Mouse (Mus musculus): ENCODE data around the gene Ccdc191. TPM values are rescaled to one million over a fixed set of nuclear protein-coding genes. Genes with fewer than 3 reads are reported as not detected.

The Ccdc191 gene
- total and polyA plus RNA-seq, 3 experiments, result 9.3 to 45.7 (median 11.3) TPM

DNA sequence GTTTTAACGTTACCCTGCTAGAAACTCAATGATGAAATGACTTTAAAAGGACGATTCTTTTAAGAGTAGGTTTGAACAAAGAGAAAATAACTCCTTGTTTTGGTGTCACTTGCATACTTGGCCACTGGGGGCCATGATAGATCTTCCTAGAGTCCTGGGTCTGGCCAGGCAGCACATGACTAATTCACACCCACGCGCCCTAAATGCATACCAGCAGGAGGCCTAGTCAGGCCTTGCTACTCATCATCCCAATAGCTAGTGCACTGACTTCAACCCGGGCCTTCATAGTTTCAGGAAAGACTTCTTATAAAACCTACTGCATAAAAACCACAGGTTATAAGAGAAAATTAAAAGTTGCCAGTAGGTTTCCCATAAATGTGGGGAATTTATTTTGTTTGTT is 112.5 kb downstream of the Ccdc191 start:
- peaks cover 8 to 34% of the 10 kb centered on the region in 2 experiments for H3K36me3 ChIP-seq (replicated peaks in 1 of 2; ENCODE audit: control insufficient read depth in 1 of 2, insufficient read depth in 1 of 2, low read length in 1 of 2)
- in situ Hi-C loops (cut with MboI; ENCODE audit: low pct_ligation_motif_present, low pct_unique_long_range_greater_than_20kb, low sequenced_read_pairs), result no loop called here
- H3K4me1 ChIP-seq (ENCODE audit: control insufficient read depth in 1 of 2, insufficient read depth in 2 of 2), result no peaks in the 10 kb centered on the region
- H3K27ac ChIP-seq (ENCODE audit: insufficient read depth, low read depth), result no peak overlapping the region
- DNase-seq (ENCODE audit: extremely low read depth), result peak; percentile 48
- no peak for TF ChIP-seq IRF4 (IDR thresholded peaks at IDR 0.05; ENCODE audit: low read depth, low read length)
- peak; percentile 75 for TF ChIP-seq BHLHE40 (IDR thresholded peaks at IDR 0.05; ENCODE audit: low read depth, low read length)
- peak; percentile 38 for TF ChIP-seq SMC3 (IDR thresholded peaks at IDR 0.05; ENCODE audit: low read depth, low read length)
- TF ChIP-seq RAD21 (IDR thresholded peaks at IDR 0.05; ENCODE audit: low read depth, low read length), result peak; percentile 56
- TF ChIP-seq CTCF (conservative IDR thresholded peaks at IDR 0.05 in 1 of 2, IDR thresholded peaks at IDR 0.05 in 1 of 2; ENCODE audit: low read depth in 2 of 2, low read length in 2 of 2), result peak in 1 of 2 experiments; percentile 61; a peak in 2 of 4 replicates
- no peaks in the 10 kb centered on the region for H3K9me3 ChIP-seq (replicated peaks; ENCODE audit: low read length)
- H3K4me2 ChIP-seq (ENCODE audit: insufficient read depth, low read depth, poor library complexity, severe bottlenecking), result no peak overlapping the region
- dilution Hi-C loops (cut with MboI; ENCODE audit: extremely low pct_ligation_motif_present, extremely low pct_unique_long_range_greater_than_20kb, low sequenced_read_pairs), result no loop called here
- H3K79me2 ChIP-seq (replicated peaks; ENCODE audit: control insufficient read depth, extremely low read depth, insufficient read depth, poor library complexity, severe bottlenecking), result no peaks in the 10 kb centered on the region
- no peak overlapping the region for H3K4me3 ChIP-seq (replicated peaks in 1 of 3; ENCODE audit: low read depth in 2 of 3, low read length in 2 of 3, poor library complexity in 1 of 3)
- H3K9ac ChIP-seq (ENCODE audit: insufficient read depth, low read depth), result no peak overlapping the region
- no peaks in the 10 kb centered on the region for H3K27me3 ChIP-seq (replicated peaks)

DNA sequence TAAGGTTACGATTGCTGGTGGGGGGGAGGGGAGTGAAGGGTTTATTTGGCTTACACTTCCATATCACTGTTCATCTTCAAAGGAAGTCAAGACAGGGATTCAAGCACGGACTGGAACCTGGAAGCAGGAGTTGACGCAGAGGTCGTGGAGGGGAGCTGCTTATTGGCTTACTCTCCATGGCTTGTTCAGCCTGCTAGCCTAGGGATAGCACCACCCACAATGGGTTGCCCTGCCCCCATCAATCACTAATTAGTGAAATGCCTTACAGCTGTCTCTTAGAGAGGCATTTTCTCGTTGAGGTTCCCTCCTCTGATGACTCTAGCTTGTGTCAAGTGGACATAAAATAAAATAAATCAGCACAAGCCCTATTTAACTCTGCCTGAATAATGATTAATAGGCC is 121.4 kb downstream of the Ccdc191 start:
- Histone ChIP-seq H3K4me2 (ENCODE audit: insufficient read depth, low read depth, poor library complexity, severe bottlenecking) (no peak overlapping the region), H3K79me2 (replicated peaks; ENCODE audit: control insufficient read depth, extremely low read depth, insufficient read depth, poor library complexity, severe bottlenecking) (no peaks in the 10 kb centered on the region), H3K4me1 (ENCODE audit: control insufficient read depth in 1 of 2, insufficient read depth in 2 of 2) (peaks cover 0 to 14% of the 10 kb centered on the region in 2 experiments; a peak in 2 of 4 replicates), H3K4me3 (replicated peaks in 1 of 3; ENCODE audit: low read depth in 2 of 3, low read length in 2 of 3, poor library complexity in 1 of 3) (no peak overlapping the region), H3K27me3 (replicated peaks) (no peaks in the 10 kb centered on the region), H3K27ac (ENCODE audit: insufficient read depth, low read depth) (no peak overlapping the region), H3K9ac (ENCODE audit: insufficient read depth, low read depth) (no peak overlapping the region), H3K36me3 (replicated peaks in 1 of 2; ENCODE audit: control insufficient read depth in 1 of 2, insufficient read depth in 1 of 2, low read length in 1 of 2) (peaks cover 0 to 26% of the 10 kb centered on the region in 2 experiments), H3K9me3 (replicated peaks; ENCODE audit: low read length) (no peaks in the 10 kb centered on the region)
- TF ChIP-seq PAX5 (IDR thresholded peaks at IDR 0.05; ENCODE audit: low read length) (no peak), CHD2 (IDR thresholded peaks at IDR 0.05; ENCODE audit: low read length) (no peak), TCF12 (IDR thresholded peaks at IDR 0.05; ENCODE audit: low read depth, low read length) (no peak), ZC3H11A (IDR thresholded peaks at IDR 0.05; ENCODE audit: low read depth, low read length) (no peak), ZNF384 (IDR thresholded peaks at IDR 0.05; ENCODE audit: low read depth, low read length) (no peak), JUN (IDR thresholded peaks at IDR 0.05; ENCODE audit: insufficient read depth, low read depth, low read length) (no peak), RAD21 (IDR thresholded peaks at IDR 0.05; ENCODE audit: low read depth, low read length) (no peak), MXI1 (IDR thresholded peaks at IDR 0.05; ENCODE audit: low read depth, low read length) (no peak), TBP (conservative IDR thresholded peaks at IDR 0.05; ENCODE audit: low read depth, low read length) (no peak), MAX (IDR thresholded peaks at IDR 0.05; ENCODE audit: low read length) (no peak), CTCF (conservative IDR thresholded peaks at IDR 0.05 in 1 of 2, IDR thresholded peaks at IDR 0.05 in 1 of 2; ENCODE audit: low read depth in 2 of 2, low read length in 2 of 2) (no peak)
- no peak for DNase-seq (ENCODE audit: extremely low read depth)
- dilution Hi-C loops (cut with MboI; ENCODE audit: extremely low pct_ligation_motif_present, extremely low pct_unique_long_range_greater_than_20kb, low sequenced_read_pairs), result no loop called here
- in situ Hi-C loops (cut with MboI; ENCODE audit: low pct_ligation_motif_present, low pct_unique_long_range_greater_than_20kb, low sequenced_read_pairs), result no loop called here

Other genes with a start within 250 kb of the Ccdc191 start
- gene Tigit, start 225.7 kb upstream of the Ccdc191 start, total RNA-seq (2012; rRNA removed), result 59.3 and 67.2 TPM in 2 replicates
- gene Tigit, start 225.7 kb upstream of the Ccdc191 start, total RNA-seq (2014; rRNA removed), result 13.6 and 17.5 TPM in 2 replicates
- 54.5 and 55.4 TPM in 2 replicates for gene Tigit, start 225.7 kb upstream of the Ccdc191 start, polyA plus RNA-seq (2012; ENCODE audit: insufficient read length, low read depth)
- not detected in 2 replicates for gene Drd3, start 135.8 kb upstream of the Ccdc191 start, total RNA-seq (2012; rRNA removed)
- gene Drd3, start 135.8 kb upstream of the Ccdc191 start, total RNA-seq (2014; rRNA removed), result not detected in 2 replicates
- not detected in 2 replicates for gene Drd3, start 135.8 kb upstream of the Ccdc191 start, polyA plus RNA-seq (2012; ENCODE audit: insufficient read length, low read depth)
- gene Qtrt2, start 37.0 kb downstream of the Ccdc191 start, total RNA-seq (2012; rRNA removed), result 52.1 and 64.3 TPM in 2 replicates
- 94.1 and 108 TPM in 2 replicates for gene Qtrt2, start 37.0 kb downstream of the Ccdc191 start, total RNA-seq (2014; rRNA removed)
- gene Qtrt2, start 37.0 kb downstream of the Ccdc191 start, polyA plus RNA-seq (2012; ENCODE audit: insufficient read length, low read depth), result 60.0 and 71.6 TPM in 2 replicates
- gene Zdhhc23, start 90.0 kb downstream of the Ccdc191 start, total RNA-seq (2012; rRNA removed), result 0.59 and 0.68 TPM in 2 replicates
- 0.07 and 0.20 TPM in 2 replicates for gene Zdhhc23, start 90.0 kb downstream of the Ccdc191 start, total RNA-seq (2014; rRNA removed)
- 0.46 and 0.55 TPM in 2 replicates for gene Zdhhc23, start 90.0 kb downstream of the Ccdc191 start, polyA plus RNA-seq (2012; ENCODE audit: insufficient read length, low read depth)
- 1.5 and 1.9 TPM in 2 replicates for gene Gramd1c, start 173.5 kb downstream of the Ccdc191 start, total RNA-seq (2012; rRNA removed)
- 3.9 and 5.1 TPM in 2 replicates for gene Gramd1c, start 173.5 kb downstream of the Ccdc191 start, total RNA-seq (2014; rRNA removed)
- gene Gramd1c, start 173.5 kb downstream of the Ccdc191 start, polyA plus RNA-seq (2012; ENCODE audit: insufficient read length, low read depth), result 3.1 and 3.5 TPM in 2 replicates
- gene Atp6v1a, start 249.9 kb downstream of the Ccdc191 start, total RNA-seq (2012; rRNA removed), result 72.4 and 78.5 TPM in 2 replicates
- 104 and 113 TPM in 2 replicates for gene Atp6v1a, start 249.9 kb downstream of the Ccdc191 start, total RNA-seq (2014; rRNA removed)
- 71.2 and 75.0 TPM in 2 replicates for gene Atp6v1a, start 249.9 kb downstream of the Ccdc191 start, polyA plus RNA-seq (2012; ENCODE audit: insufficient read length, low read depth)

All from CH12.LX (cell line).